ENCODE assay signal across 16 mouse cellular contexts in the genomic region with DNA sequence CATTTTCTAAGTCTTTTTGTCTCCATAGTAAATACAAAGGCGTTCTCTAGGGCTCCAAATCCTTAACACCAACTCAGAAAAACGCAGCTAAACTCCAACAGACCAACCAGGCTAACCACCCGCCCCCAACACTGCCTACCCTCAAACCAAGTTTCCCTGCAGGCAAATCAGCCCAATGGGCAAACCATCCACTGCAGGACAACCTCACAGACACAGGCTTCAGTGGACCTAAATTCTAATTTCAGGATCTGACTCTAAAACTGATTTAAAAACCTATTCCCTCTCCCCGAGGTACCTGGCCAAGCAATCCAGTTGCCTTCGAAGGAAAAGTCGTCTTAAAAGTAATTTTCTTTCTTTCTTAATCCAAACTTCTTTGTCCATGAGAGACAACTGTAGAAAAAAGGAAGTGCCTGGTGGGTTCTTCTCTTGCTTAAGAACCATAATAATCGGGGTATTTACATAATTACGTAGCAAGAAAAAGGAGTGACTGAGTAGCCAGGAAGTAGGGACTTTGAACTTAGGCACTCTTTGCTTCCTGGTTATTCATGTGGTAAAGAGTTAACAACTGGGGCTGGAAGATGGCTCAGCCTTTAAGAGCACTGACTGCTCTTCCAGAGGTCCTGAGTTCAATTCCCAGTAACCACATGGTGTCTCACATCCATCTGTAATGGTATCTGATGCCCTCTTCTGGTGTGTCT. TPM values are rescaled to one million over a fixed set of nuclear protein-coding genes. Genes with fewer than 3 reads are reported as not detected.
DNase-seq lines count a peak whose midpoint lies in the region; ATAC-seq and TF ChIP-seq lines count a peak whose summit lies in the region.
"Had no signal": no experiment of that assay in that cellular context is flagged by ENCODE, and none has a peak within 500 bp of the region (broad histone marks: within the 10 kb centered on the region; RNA-seq: fewer than 3 reads in every experiment).

A gene (minus strand): TSS at position 432 of the 698 bp plus-strand sequence.

- no peak within 1 kb of the TSS; the same call in 1 of the 2 replicates for H3K4me3 ChIP-seq in liver, adult 2 months (ENCODE audit: insufficient read depth, low read depth, low read length)
- no peak within 1 kb of the TSS for H3K4me3 ChIP-seq in liver, embryonic 12.5 days
- peak within 1 kb of the TSS; percentile 32 for H3K4me3 ChIP-seq in E14TG2a.4 (replicated peaks; ENCODE audit: low read length)
- H3K4me3 ChIP-seq: hindbrain, embryonic 15.5 days; lung, embryonic 15.5 days had no signal

- H3K4me1 ChIP-seq in liver, adult 2 months (ENCODE audit: control insufficient read depth, insufficient read depth, low read length) = no peaks in the 10 kb centered on the region
- no peaks in the 10 kb centered on the region for H3K4me1 ChIP-seq in liver, embryonic 12.5 days
- H3K4me1 ChIP-seq in E14TG2a.4 (replicated peaks; ENCODE audit: low read depth, low read length) = peaks cover 48% of the 10 kb centered on the region
- H3K4me1 ChIP-seq: hindbrain, embryonic 15.5 days; lung, embryonic 15.5 days had no signal

- no peak for ATAC-seq in liver, embryonic 12.5 days
- ATAC-seq in hematopoietic stem cell, adult 5-6 weeks (replicated peaks in 1 of 2; ENCODE audit: insufficient read depth in 1 of 2, low FRiP score in 2 of 2, low TSS enrichment in 1 of 2, low read depth in 1 of 2, poor library complexity in 2 of 2, severe bottlenecking in 2 of 2) = peak; percentile 61 to 87; a peak in 3 of 4 replicates
- peak; percentile 90 for ATAC-seq in neutrophil, adult 5-6 weeks (ENCODE audit: extremely low read depth, insufficient number of reproducible peaks, low FRiP score, poor library complexity, severe bottlenecking)
- ATAC-seq: forebrain, embryonic 16.5 days had no signal

- 61% methylated on average over 8 of the region's 8 CpGs for WGBS in liver, adult 2 months
- WGBS in liver, embryonic 12.5 days (ENCODE audit: insufficient replicate concordance) = 50% methylated on average over 8 of the region's 8 CpGs

- no peaks in the 10 kb centered on the region for H3K27me3 ChIP-seq in liver, adult 2 months (ENCODE audit: control insufficient read depth, insufficient read depth, low read length)
- no peaks in the 10 kb centered on the region for H3K27me3 ChIP-seq in liver, embryonic 12.5 days (replicated peaks)
- H3K27me3 ChIP-seq in E14TG2a.4 (ENCODE audit: insufficient read depth, low read length) = no peaks in the 10 kb centered on the region
- H3K27me3 ChIP-seq: hindbrain, embryonic 15.5 days; lung, embryonic 15.5 days had no signal

- no peak for TF ChIP-seq CTCF in liver, adult 2 months (IDR thresholded peaks at IDR 0.05; ENCODE audit: low read depth, low read length)
- no peak for TF ChIP-seq CTCF in E14TG2a.4 (conservative IDR thresholded peaks at IDR 0.05; ENCODE audit: low read length)

- H3K9ac ChIP-seq in liver, adult 2 months (ENCODE audit: low read depth, low read length) = no peak within 1 kb of the TSS
- no peak within 1 kb of the TSS for H3K9ac ChIP-seq in liver, embryonic 12.5 days
- H3K9ac ChIP-seq: hindbrain, embryonic 15.5 days; lung, embryonic 15.5 days had no signal

- no peak for TF ChIP-seq POLR2A in liver, adult 2 months (IDR thresholded peaks at IDR 0.05; ENCODE audit: extremely low read depth, insufficient read depth, low read length)

- H3K9me3 ChIP-seq in liver, embryonic 12.5 days (replicated peaks) = no peaks in the 10 kb centered on the region
- no peaks in the 10 kb centered on the region for H3K9me3 ChIP-seq in E14TG2a.4 (ENCODE audit: low read length)
- H3K9me3 ChIP-seq: hindbrain, embryonic 15.5 days; lung, embryonic 15.5 days had no signal

- no peak within 1 kb of the TSS; the same call in 1 of the 2 replicates for H3K27ac ChIP-seq in liver, adult 2 months (replicated peaks; ENCODE audit: insufficient read depth, low read depth, low read length)
- H3K27ac ChIP-seq in liver, embryonic 12.5 days = no peak within 1 kb of the TSS
- H3K27ac ChIP-seq: hindbrain, embryonic 15.5 days; lung, embryonic 15.5 days had no signal

- DNase-seq in liver, adult 2 months (ENCODE audit: extremely low read depth, low read depth, low spot score) = peak; percentile 21
- DNase-seq in heart, adult 9 months (ENCODE audit: low spot score in 2 of 2) = no peak
- DNase-seq in heart, postnatal 4 days = no peak
- no peak for DNase-seq in urinary bladder, adult 2 months (ENCODE audit: low spot score)
- DNase-seq: adrenal gland, adult 8-10 months; cerebellum, adult 9-11 months; left cerebral cortex, postnatal 4 days; spleen, adult 18-20 months; thymus, postnatal 14 days had no signal

- H3K36me3 ChIP-seq in liver, adult 2 months (ENCODE audit: control insufficient read depth, insufficient read depth, low read length) = no peaks in the 10 kb centered on the region
- no peaks in the 10 kb centered on the region for H3K36me3 ChIP-seq in liver, embryonic 12.5 days
- no peaks in the 10 kb centered on the region for H3K36me3 ChIP-seq in E14TG2a.4 (ENCODE audit: insufficient read depth, low read length)
- H3K36me3 ChIP-seq: hindbrain, embryonic 15.5 days; lung, embryonic 15.5 days had no signal

- no peak within 1 kb of the TSS for H3K4me2 ChIP-seq in liver, embryonic 12.5 days
- H3K4me2 ChIP-seq: hindbrain, embryonic 15.5 days; lung, embryonic 15.5 days had no signal

- H3K79me2 ChIP-seq in liver, adult 2 months (ENCODE audit: control insufficient read depth, insufficient read depth, low read length) = no peaks in the 10 kb centered on the region

RNA-seq across cellular contexts. Expression of the gene that starts here (rescaled TPM):
- total RNA-seq in liver, adult 2 months (2014; rRNA removed) = 0.37 and 0.40 TPM in 2 replicates
- 0.04 TPM in 1 of 2 replicates, not detected in the other for polyA plus RNA-seq in liver, adult 2 months (2012; rRNA removed)
- polyA plus RNA-seq in liver, embryonic 12.5 days (2016; fragmentation: Nextera tagmentation; extraction: Ambion mirVana) = 0.26 and 0.33 TPM in 2 replicates
- total RNA-seq in hematopoietic stem cell, adult 5-6 weeks (2017) = 1.7 and 3.2 TPM in 2 replicates
- total RNA-seq in neutrophil, adult 5-6 weeks (2017) = 14.4 and 15.6 TPM in 2 replicates
- total RNA-seq in heart, postnatal 4 days (2021) = under 1 TPM; 0.11 to 0.19 TPM
- polyA plus RNA-seq in urinary bladder, adult 2 months (2012; rRNA removed) = 0.62 and 0.65 TPM in 2 replicates

Comparison
In these comparisons a context has a peak if more than half of its experiments do, and no peak if none do; other contexts are left out.
1. Peak in DNase-seq in liver, adult 2 months; RNA of the gene not detected or under 1 TPM.